Mouse (Mus musculus): ENCODE measurements around the gene Elk4. TPM values are rescaled to one million over a fixed set of nuclear protein-coding genes. Genes with fewer than 3 reads are reported as not detected.

Elk4 gene
- polyA plus RNA-seq, 2 experiments from 2014 or later = 62.3 to 71.4 TPM

DNA sequence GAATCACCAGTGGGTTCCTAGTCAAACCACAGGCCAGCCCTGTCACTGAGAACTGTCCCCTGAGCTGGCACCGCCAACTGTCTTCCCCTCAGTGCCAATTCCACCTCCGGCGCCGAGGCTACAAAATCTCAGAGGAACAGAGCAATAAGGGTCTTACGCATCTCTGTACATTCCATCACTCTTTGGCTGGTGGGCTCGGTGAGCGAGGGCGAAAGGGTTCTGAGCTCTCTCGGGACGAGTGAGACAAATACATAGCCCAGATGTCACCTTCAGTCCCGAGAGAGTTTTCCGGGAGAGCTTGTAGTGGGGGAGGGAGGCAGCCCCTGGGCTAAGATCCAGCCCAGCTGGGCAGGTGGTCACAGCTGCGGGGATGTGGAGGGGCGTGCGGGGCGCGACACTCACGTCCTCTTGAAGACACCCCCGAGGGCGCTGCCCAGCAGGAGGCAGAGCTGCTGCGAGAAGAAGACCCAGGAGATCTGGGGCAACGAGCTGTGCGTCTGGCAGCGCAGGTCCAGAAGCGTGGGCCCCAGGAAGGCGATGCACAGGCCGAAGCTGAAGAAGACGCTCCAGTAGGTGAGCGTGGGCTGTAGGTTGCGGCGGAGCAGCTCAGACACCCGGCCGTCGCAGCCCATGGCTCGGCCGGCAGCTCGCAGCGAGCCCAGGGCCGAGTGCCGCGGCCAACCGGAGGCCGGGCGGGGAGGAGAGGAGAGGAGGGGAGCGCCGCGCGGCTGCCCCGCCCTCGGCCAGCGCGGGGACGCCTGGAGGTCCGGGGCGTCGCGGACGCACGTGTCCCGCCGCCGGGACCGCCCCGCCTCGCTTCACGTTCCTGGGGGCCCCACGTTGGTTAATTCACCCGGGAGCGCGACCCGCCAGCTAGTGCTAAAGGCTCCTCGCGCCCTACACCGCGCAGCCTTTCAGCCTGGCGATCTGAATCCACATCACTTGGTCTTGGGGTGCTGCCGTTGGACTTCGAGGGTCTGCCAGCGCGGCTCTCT is 60.2 kb downstream of the Elk4 start, which contains the start of gene Mfsd4a:
TSS of gene Mfsd4a (minus strand) at position 802 of the 995 bp plus-strand sequence.
- no peak for ATAC-seq

DNA sequence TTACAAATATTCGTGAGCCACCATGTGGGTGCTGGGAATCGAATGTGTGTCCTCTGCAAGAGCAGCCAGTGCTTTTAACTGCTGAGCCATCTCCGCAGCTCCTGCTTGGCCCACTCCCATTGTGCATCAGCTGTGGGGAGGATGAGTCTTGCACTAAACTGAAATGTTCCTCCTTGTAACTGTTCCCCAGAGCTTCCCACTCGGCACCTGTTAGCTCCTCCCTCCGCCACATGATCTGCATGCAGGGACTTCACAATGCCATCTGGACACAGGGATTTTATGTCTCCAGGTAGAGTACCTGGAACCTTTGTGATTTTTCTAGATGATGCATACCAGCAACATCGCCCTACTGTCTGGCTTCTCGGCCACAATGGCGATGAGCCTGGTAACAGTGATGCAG is 62.0 kb downstream of the Elk4 start:
- no peak for ATAC-seq

DNA sequence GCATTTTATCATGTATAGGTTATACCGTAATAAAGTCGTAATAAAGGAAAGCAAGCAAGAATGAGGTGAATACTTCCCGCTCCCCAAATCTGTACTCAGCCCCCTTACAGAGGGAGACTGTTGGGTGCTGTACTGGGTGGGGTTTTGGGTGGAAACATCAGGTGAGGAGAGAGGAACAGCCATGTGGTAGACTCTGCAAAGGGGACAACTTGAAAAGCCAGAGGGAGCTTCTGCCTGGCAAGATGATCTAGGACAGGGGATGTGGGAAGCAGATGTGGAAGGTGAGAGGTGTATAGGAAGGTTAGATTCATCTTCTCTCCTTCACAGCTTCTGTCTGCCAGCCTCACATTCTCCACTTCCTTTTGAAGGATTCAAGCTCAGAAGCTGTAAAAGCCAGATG is 63.3 kb downstream of the Elk4 start:
- ATAC-seq = no peak

GRCm38 (mm10) chr1:132075576-132075975 is 68.2 kb downstream of the Elk4 start:
- ATAC-seq = no peak

GRCm38 (mm10) chr1:132078413-132078812 is 71.0 kb downstream of the Elk4 start:
- no peak for ATAC-seq

Other genes with a start within 250 kb of the Elk4 start
- gene Pm20d1, start 210.2 kb upstream of the Elk4 start, polyA plus RNA-seq (2017; shearing (Covaris generic)) = not detected
- 10 to 100 TPM; 15.0 to 17.9 TPM for gene Slc41a1, start 180.1 kb upstream of the Elk4 start, polyA plus RNA-seq (2017; shearing (Covaris generic))
- 10 to 100 TPM; 45.6 to 48.2 TPM for gene Rab29, start 140.4 kb upstream of the Elk4 start, polyA plus RNA-seq (2017; shearing (Covaris generic))
- gene Nucks1, start 97.1 kb upstream of the Elk4 start, polyA plus RNA-seq (2017; shearing (Covaris generic)) = 10 to 100 TPM; 41.6 to 44.3 TPM
- not detected for gene Slc45a3, start 44.6 kb upstream of the Elk4 start, polyA plus RNA-seq (2017; shearing (Covaris generic))
- 10 to 100 TPM; 39.0 to 45.4 TPM for gene Mfsd4a, start 60.5 kb downstream of the Elk4 start, polyA plus RNA-seq (2017; shearing (Covaris generic))
- gene Cdk18, start 132.1 kb downstream of the Elk4 start, polyA plus RNA-seq (2017; shearing (Covaris generic)) = not detected
- gene Lemd1, start 183.8 kb downstream of the Elk4 start, polyA plus RNA-seq (2017; shearing (Covaris generic)) = not detected
- gene AC124108.1, start 183.8 kb downstream of the Elk4 start, polyA plus RNA-seq (2017; shearing (Covaris generic)) = not detected
- not detected for gene Gm10188, start 222.2 kb downstream of the Elk4 start, polyA plus RNA-seq (2017; shearing (Covaris generic))

Data from activated CD4-positive, CD25-positive, alpha-beta regulatory T cell, adult 4 months (primary cell).